Mouse (Mus musculus): ENCODE measurements around the gene BC107364.
"Not testable (repeated sequence)": the region's sequence is repeated elsewhere in the genome, so short reads cannot be mapped to it uniquely, and the experiment has no call there.

Gene BC107364

DNA sequence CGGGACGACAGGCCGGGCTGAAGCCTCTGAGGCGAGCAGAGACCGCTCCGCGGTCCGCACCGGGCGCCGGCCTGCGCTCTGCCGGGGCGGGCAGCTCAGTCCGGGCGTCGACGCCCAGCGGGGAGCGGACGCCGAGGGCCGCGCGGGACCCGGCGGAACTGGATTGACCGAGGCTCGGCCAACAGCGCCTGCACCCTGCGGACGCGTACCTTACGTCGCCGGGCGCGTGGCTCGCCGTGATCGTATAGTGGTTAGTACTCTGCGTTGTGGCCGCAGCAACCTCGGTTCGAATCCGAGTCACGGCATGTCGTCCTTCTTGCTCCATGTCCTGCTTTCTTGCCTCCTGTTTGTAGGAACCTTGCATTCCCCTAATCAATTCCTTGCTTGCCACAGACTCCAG lies at the start of gene BC107364:
TSS of gene BC107364 (minus strand) at position 45 of the 400 bp plus-strand sequence.
- DNase-seq (ENCODE audit: low read depth): not testable (repeated sequence)

DNA sequence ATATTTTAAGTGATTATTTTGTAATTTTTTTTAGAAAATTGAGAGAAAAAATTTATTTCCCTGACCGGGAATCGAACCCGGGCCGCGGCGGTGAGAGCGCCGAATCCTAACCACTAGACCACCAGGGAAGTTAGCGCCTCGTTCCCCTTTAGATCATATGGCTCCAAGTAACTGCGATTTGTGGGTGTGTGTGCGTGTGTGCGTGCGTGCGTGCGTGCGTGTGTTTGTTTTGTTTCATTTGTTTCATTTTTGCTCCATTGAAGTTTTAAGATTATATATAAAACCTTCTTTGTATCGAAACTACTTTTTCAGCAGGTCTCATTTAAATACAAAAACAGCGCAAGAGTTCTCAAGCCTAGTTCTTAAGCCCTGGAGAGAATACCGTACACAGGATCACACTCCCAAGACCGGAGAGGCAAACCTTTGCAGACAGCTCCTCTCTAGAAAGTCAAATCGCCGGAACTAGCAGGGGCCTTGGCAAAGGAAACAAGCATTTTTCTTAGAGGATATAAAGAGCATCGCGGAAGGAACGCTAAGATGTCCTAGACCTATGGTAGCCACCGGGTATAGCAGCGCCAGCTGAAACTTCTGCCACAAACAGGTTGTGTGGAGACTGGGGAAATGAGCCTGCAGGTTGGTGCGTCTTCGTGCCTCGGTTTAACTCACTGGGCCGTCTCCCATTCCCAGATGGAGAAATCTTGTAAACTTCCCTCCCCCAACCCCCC lies 49.4 kb upstream of the BC107364 start:
- DNase-seq (ENCODE audit: low read depth): peak; percentile 95

DNA sequence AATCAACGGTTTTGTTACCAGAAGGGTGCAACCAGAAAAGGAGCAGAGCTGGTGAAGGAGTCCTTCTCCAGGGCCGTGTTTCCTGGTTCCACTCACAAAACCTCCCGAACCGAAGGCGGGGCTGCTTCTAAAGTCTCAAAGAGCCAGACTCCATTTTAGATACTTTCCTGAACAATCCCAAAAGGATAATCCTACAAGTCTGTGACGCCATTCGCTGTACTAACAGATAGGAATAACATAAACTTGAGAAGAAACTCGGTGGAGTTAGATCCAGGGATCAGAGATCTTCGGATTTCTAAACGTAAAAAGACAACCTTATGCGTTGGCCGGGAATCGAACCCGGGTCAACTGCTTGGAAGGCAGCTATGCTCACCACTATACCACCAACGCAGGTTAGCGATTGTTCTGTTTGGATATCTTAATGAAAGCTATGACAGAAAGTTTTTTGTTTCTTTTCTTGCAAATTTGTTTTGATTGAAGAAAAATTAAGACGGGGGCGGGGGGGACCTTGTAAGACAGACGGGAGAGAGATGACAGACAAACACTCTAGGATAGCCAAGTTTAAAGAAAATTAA lies 48.7 kb upstream of the BC107364 start:
- DNase-seq (ENCODE audit: low read depth): peak; percentile 94

DNA sequence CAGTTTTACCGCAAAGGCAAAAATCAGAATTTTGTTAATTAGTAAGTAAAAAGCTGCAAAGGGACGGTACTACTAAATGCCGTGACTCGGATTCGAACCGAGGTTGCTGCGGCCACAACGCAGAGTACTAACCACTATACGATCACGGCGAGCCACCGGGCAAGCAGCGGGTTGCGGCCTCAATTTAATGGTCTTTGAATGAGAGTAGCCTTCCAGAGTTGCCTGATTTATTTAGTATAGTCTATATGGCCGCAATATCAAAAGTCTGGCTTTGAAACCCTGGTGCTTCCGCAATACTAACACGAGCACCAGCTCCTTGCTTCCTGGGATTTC lies 48.1 kb upstream of the BC107364 start:
- DNase-seq (ENCODE audit: low read depth): peak; percentile 97

DNA sequence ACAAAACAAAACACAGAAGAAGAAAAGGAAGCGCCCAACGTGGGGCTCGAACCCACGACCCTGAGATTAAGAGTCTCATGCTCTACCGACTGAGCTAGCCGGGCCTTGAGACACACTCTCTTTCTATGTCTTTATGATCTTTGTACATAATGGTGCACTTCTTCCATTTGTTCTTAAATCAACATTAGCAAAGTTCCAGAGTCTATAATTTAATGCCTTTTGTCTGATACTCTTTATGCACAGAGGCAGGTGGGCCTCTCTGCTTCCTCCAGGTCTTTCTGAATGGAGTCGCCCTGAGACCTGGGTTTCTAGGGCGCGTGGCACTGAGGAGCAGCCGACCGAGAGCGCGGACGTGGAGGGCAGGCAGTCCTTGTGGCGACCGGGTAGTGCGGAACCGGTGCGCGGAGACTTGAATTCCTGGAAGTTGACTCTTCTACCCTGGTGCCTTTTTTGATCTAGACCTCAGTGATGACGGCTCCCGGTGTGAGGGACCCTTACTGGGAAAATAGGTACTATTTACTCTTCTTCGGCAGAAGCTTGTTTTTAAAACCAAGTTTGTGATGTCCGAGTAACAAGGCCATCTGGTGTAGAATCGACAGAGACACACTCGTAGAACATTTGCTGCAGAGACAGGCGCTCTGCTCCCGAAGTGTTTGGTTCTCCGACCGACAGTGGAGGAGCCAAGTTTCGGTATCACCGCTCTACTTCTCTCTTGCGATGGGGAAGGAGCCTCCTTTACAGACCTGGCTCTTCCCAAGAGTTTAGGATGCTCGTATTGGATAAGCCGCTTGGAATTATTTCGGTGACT lies 47.6 kb upstream of the BC107364 start:
- peak; percentile 93 for DNase-seq (ENCODE audit: low read depth)

DNA sequence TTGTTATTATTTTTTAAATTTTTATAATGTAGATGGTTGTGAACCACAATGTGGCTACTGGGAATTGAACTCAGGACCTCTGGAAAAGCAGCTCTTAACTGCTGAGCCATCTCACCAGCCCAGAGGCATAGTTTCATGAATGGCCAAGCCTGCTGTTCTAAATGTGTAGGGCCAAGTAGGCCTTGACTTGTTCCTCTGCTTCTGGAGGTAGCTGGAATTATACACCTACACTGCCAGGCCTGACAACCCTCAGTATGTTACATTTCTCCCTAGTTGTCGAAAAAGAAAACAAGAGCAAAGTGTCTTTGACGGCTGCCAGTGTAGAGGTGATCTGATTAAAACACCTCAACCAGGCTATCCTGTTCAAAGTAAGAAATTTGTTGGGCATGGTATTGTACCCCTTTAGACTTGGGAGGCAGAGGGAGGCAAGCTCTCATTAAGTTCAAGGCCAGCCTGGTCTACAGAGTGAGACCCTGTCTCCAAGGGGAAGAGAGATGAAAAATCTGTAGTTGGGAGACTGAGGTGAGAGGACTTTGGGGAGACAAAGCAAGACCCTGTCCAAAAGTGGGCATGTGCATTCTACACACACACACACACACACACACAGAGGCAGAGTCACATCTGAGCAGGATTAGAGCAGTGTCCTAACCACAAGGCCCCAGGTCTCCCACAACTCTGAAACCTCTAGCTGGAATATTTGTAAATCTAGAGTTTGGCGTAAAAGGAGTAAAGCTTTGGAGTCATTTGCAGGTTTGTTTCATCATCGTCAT lies 46.6 kb upstream of the BC107364 start:
- no peak for DNase-seq (ENCODE audit: low read depth)

DNA sequence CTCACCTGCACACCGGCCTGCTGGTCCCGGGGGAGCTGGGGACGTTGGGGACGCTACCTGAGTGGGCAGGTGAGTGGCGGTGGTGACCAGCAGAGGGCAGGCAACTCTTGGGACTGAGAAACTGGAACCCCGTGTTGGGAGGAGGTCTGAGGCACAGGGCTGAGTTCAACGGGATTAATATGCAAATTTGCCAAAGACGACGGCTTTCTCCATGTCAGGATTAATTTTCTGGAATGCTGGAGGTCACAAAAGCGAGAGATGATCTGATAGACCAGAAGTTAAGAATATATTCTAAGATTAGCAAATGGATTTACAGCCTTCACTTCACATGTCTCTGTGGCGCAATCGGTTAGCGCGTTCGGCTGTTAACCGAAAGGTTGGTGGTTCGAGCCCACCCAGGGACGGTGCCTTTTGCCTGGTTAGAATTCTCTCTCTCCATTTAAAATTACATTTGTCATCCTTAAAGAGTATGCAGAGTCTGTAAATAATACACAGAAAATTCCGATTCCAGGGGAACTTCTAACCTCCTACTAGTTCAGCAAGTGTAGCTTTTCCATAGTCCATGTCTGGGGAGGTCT lies 45.4 kb upstream of the BC107364 start:
- peak; percentile 77 for DNase-seq (ENCODE audit: low read depth)

DNA sequence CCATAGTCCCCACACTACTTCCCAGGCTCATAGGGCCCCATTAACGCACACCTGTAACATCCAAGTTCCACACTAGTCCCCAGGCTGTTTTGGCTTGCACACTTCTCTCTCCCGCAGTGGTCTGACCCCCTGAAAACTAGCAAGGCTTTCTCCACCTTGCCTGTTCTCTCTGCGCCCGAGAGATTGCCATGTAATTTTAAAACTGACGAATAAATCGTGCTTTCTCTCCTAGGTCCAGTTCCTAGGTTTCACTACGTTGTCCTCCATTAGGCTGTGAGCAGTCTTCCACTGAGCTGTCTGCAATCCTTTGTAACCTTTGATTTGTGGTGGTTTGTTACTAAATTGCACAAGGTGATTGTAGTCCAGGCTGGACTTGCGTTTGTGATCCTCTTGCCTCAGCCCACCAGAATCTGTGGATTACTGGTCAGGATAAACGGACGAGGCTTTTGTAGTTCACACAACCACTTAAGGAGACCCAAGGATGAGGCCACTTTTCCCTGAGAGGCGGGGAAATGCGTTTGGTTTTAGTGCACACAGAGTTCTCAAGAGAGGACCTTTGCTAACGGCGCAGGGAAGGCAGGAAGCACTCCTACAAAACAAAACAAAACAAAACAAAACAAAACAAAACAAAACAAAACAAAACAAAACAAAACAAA lies 44.6 kb upstream of the BC107364 start:
- DNase-seq (ENCODE audit: low read depth): not testable (repeated sequence)

DNA sequence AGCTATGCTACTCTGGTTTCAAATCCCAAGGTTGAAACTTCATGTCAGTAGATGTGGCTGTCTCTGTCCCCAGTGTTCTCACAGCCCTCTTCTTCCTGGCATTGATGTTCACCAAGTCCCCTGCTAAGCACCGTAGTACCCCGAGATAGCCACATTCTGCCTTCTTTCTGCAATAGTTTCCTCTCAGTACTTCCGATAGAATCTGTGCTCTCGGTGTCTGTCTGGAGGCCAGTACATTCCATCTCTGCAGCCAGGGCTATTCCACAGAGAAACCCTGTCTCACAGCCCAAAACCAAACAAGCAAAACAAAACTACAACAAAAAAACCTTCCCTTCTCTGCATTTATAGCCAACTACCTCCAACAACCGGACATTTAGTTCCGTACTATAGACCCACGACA lies 44.1 kb upstream of the BC107364 start:
- DNase-seq (ENCODE audit: low read depth): no peak

DNA sequence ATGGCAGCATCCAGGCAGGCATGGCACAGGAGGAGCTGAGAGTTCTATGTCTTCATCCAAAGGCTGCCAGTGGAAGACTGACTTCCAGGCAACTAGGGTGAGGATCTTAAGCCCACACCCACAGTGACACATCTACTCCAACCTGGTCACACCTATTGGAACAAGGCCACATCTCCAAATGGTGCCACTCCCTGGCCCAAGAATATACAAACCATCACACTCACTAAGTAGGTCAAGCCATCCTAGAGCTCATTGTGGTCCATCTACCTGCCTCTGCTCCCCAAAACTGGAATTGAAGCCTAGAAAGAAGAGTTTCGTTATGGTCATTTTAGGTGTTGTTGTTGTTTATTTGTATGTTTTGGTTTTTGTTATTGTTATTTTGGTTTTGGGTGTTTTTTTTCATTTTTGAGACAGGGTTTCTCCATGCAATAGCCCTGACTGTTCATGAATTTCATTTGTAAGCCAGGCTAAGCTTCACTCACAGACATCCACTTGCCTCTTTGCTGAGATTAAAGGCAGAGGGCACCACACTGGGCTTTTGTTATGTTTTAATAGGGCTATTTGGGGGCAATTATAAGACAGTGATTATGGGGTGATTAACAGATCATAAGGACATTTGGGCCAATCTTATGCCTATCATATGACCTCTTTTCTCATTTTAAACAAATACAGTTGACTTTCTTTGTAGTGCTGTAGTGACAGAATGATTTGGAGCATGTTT lies 43.5 kb upstream of the BC107364 start:
- DNase-seq (ENCODE audit: low read depth): no peak

DNA sequence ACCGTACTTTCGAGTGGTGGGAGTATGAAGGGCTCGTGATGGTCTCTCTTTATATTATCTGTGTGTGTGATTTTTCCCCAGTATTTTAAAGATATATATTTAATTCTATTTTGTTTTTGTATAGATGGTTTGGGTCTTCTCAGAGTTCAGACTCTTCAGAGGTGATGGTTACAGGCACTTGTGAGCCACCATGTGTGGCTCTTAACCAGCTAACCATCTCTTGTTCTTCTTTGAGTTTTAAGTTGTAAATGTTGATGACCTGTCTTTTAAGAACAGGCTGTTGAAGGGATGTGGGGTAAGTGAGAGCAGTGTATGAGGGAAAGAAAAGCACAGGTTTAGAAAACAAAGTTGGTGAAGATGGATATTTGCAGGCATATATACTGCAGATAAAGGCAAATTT lies 42.8 kb upstream of the BC107364 start:
- no peak for DNase-seq (ENCODE audit: low read depth)

DNA sequence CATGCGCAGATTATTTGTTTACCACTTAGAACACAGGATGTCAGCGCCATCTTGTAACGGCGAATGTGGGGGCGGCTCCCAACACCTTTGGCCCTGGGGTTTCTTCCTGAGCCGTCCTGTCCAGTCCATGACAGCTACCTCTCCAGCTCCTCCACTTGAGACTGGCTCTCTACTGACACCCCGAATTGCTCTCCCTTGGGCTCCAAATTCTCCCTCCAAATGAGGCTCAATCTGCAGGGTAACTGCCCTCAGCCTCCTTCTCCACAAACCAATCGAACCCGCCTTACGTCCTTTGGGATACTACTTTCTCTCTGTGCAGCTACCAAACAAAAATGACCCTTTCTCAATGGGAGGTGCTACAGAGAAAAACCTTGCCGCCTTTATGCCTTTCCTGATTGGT lies 42.4 kb upstream of the BC107364 start:
- DNase-seq (ENCODE audit: low read depth): not testable (repeated sequence)

DNA sequence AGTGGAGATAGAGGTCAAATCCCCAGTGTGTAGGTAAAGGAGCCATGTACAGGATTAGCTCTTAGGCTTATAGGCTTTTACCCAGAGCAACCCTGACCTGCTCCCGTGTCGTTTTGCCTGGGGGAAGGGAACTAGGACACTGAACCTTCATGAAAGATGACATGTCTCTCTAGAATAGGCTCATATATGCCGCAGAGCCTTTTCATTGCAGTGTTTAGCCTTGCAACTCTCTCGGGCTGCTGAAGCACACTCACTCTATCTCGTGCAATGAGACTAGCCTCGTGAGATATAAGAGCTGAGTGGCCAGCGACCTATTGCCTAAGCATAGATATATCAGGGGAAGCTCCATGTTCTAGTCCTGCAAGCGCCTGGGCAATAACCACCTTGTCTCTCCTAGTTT lies 37.5 kb upstream of the BC107364 start:
- DNase-seq (ENCODE audit: low read depth): not testable (repeated sequence)

DNA sequence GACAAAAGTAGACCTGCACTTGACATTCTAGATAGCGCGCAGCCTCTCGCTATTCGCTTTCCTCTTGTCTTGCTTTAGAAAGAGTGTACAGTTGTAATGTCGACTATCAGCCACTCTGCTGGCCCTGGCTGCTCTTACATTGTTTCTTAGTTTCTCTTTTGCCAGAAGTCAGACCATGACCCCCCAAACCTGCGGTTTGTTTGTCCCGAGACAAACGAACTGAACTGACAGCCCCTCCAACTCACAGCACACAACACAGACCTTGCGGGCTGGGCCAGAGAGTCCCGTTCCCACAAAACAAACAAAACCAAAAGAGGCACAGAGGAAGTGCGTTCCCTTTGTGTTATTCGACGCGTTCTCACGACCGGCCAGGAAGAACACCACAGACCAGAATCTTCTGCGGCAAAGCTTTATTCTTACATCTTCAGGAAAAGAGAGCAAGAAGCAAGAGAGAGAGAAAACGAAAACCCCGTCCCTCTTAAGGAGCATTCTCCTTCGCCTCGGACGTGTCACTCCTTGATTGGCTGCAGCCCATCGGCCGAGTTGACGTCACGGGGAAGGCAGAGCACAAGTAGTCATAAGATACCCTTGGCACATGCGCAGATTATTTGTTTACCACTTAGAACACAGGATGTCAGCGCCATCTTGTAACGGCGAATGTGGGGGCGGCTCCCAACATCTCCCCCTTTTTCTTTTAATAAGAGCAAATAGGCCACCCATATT lies 37.0 kb upstream of the BC107364 start:
- DNase-seq (ENCODE audit: low read depth): not testable (repeated sequence)

DNA sequence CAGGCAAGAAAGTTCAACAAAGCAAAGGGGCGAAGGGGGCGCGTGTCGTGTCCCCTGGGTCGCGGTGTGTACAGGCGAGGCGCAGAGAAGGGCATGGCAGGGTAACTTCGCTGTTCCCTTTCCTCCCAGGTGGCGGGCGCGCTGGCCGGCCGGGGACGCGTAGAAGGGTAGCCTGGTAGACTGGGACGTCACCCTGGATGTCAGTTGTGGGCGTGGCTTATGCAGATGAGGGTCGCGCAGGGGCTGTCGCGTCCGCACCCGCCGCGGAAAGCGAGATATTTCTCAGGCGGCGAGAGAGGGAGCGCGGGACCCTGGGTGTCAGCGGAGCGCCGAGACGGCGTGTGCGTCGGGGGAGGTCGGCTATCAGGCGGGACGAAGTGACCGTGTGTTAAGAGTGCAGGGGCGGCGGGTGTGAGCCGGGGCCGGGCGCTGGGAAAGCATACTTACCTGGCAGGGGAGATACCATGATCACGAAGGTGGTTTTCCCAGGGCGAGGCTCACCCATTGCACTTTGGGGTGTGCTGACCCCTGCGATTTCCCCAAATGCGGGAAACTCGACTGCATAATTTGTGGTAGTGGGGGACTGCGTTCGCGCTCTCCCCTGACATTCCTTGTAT lies 36.3 kb upstream of the BC107364 start:
- DNase-seq (ENCODE audit: low read depth): not testable (repeated sequence)

DNA sequence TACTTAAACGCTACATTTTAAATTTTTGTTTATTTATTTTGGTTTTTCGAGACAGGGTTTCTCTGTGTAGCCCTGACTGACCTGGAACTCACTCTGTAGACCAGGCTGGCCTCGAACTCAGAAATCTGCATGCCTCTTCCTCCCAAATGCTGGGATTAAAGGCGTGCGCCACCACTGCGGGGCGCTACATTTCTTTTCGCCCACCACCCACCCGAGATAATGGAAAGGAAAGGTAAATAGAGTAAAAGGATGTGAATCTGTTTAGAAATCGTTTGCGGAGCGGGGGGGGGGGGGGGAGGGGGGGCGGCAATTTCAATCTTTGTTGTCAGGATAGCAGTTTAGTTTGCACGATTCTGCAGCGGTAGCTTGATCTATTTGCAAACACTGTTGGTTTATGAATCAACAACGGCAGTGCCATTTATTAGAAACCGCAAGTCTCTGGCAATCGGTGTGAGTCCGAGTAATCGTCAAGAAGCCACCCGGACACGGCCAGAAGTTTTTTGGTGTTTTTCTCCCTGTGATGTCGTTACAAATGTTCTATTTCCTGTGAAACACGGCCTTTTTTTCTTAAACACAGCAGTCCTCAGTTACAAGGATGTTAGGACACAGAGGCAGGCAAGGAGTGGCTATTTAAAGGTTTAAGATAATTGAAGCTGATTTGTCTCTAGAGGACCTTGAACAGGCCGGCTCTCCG lies 35.6 kb upstream of the BC107364 start:
- DNase-seq (ENCODE audit: low read depth): peak; percentile 82

DNA sequence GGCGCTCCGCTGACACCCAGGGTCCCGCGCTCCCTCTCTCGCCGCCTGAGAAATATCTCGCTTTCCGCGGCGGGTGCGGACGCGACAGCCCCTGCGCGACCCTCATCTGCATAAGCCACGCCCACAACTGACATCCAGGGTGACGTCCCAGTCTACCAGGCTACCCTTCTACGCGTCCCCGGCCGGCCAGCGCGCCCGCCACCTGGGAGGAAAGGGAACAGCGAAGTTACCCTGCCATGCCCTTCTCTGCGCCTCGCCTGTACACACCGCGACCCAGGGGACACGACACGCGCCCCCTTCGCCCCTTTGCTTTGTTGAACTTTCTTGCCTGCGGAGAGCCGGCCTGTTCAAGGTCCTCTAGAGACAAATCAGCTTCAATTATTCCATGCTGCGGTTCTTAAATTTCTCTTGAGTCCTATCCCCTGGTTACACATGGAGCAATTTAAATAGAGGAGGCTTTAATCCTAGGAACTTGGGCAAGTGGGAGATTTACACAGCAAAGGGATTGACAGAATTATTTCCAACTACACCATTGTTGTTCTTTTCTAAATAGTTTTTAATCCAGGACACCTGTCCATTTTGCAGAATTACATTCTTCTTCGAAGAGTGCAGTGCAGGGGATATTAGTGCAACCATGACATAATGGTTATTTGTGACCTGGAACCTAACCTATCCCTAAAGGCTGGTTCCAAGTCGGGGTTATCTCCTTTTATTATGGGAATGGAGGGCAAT lies 34.9 kb upstream of the BC107364 start:
- DNase-seq (ENCODE audit: low read depth): peak; percentile 61

Measured in naive thymus-derived CD4-positive, alpha-beta T cell, adult 2 months (primary cell).